Mouse (Mus musculus) MEL (cell line): Measurements from ENCODE around the gene Ccdc162. TPM values are rescaled to one million over a fixed set of nuclear protein-coding genes. Genes with fewer than 3 reads are reported as not detected.

Experiments
- DNase-seq: peaks from one replicate; pipeline ENCODE4 v3.0.0; 2011; ENCODE audit warnings: low read depth, low spot score
- H3K27ac ChIP-seq: 2 replicates; pipeline ENCODE4 v1.5.1; 2012; ENCODE audit warnings: low read depth, mild to moderate bottlenecking, control low read depth, low read length, moderate library complexity; ENCODE audit not compliant: control insufficient read depth
- H3K27me3 ChIP-seq, 2 experiments: fragments of 150-350 bp in 1 of 2; sonication (generic) in 1 of 2; 2 replicates each; pipeline ENCODE4 v1.6.1; 2012; ENCODE audit warnings: low read length in 2 of 2, mild to moderate bottlenecking in 2 of 2, improper control_type of control experiment in 1 of 2, moderate library complexity in 1 of 2; ENCODE audit not compliant: insufficient read depth in 2 of 2, control insufficient read depth in 1 of 2
- H3K36me3 ChIP-seq, 2 experiments: 2 replicates each; pipeline ENCODE4 v1.6.1; 2012 to 2014; ENCODE audit warnings: low read length in 2 of 2, improper control_type of control experiment in 1 of 2, inconsistent platforms in 1 of 2, mild to moderate bottlenecking in 1 of 2; ENCODE audit not compliant: insufficient read depth in 2 of 2, control insufficient read depth in 1 of 2
- H3K4me1 ChIP-seq, 2 experiments: fragments of 150-350 bp in 1 of 2; sonication (generic) in 1 of 2; 2 replicates each; pipeline ENCODE4 v1.6.1; 2012; ENCODE audit warnings: low read length in 2 of 2, improper control_type of control experiment in 1 of 2, mild to moderate bottlenecking in 1 of 2; ENCODE audit not compliant: insufficient read depth in 2 of 2, control insufficient read depth in 1 of 2
- H3K4me3 ChIP-seq, 2 experiments: fragments of 150-350 bp in 1 of 2; sonication (generic) in 1 of 2; 2 replicates each; pipeline ENCODE4 v1.5.1; 2012; ENCODE audit warnings: low read depth in 2 of 2, low read length in 2 of 2, mild to moderate bottlenecking in 2 of 2, moderate library complexity in 2 of 2, control low read depth in 1 of 2, improper control_type of control experiment in 1 of 2; ENCODE audit not compliant: control insufficient read depth in 1 of 2, insufficient read depth in 1 of 2
- H3K79me2 ChIP-seq: 2 replicates; pipeline ENCODE4 v1.6.1; 2012; ENCODE audit warnings: mild to moderate bottlenecking, low read length, moderate library complexity; ENCODE audit not compliant: control insufficient read depth, poor library complexity, insufficient read depth
- H3K9ac ChIP-seq: 2 replicates; pipeline ENCODE4 v1.6.1; 2012; ENCODE audit warnings: low read depth, mild to moderate bottlenecking, control low read depth, low read length, moderate library complexity; ENCODE audit not compliant: control insufficient read depth, poor library complexity, severe bottlenecking
- H3K9me3 ChIP-seq: fragments of 150-350 bp; sonication (generic); replicated peaks from 2 replicates; pipeline ENCODE4 v1.6.1; 2012; ENCODE audit warnings: mild to moderate bottlenecking, low read length, improper control_type of control experiment, moderate library complexity; ENCODE audit not compliant: insufficient read depth
- CHD1 ChIP-seq: IDR thresholded peaks from 2 replicates; pipeline ENCODE4 v1.6.1; 2012; ENCODE audit warnings: low read depth, mild to moderate bottlenecking, inconsistent platforms, low read length, improper control_type of control experiment
- CHD2 ChIP-seq: IDR thresholded peaks from 2 replicates; pipeline ENCODE4 v1.6.1; 2011; ENCODE audit warnings: low read length, improper control_type of control experiment
- CTCF ChIP-seq, 3 experiments: IDR thresholded peaks in 2 of 3; conservative IDR thresholded peaks in 1 of 3; 2 replicates each; pipeline ENCODE4 v1.5.1; 2011 to 2012; ENCODE audit warnings: low read length in 3 of 3, low read depth in 2 of 3, mild to moderate bottlenecking in 2 of 3, improper control_type of control experiment in 1 of 3, inconsistent platforms in 1 of 3, mixed read lengths in 1 of 3, moderate library complexity in 1 of 3; ENCODE audit not compliant: control insufficient read depth in 1 of 3, insufficient read depth in 1 of 3, poor library complexity in 1 of 3, severe bottlenecking in 1 of 3
- E2F4 ChIP-seq: IDR thresholded peaks from 2 replicates; pipeline ENCODE4 v1.6.1; 2011; ENCODE audit warnings: low read depth, low read length, improper control_type of control experiment, borderline replicate concordance
- EP300 ChIP-seq, 2 experiments: IDR thresholded peaks; 2 replicates each; pipeline ENCODE4 v1.6.1; 2011; ENCODE audit warnings: improper control_type of control experiment in 2 of 2, low read length in 2 of 2, low read depth in 1 of 2, mild to moderate bottlenecking in 1 of 2
- ETS1 ChIP-seq: IDR thresholded peaks from 2 replicates; pipeline ENCODE4 v1.6.1; 2012; ENCODE audit warnings: low read depth, mild to moderate bottlenecking, inconsistent platforms, low read length, improper control_type of control experiment, moderate library complexity
- JUND ChIP-seq: IDR thresholded peaks from 2 replicates; pipeline ENCODE4 v1.6.1; 2011; ENCODE audit warnings: low read depth, mild to moderate bottlenecking, improper control_type of control experiment, low read length
- KAT2A ChIP-seq: conservative IDR thresholded peaks from 2 replicates; pipeline ENCODE4 v1.6.1; 2012; ENCODE audit warnings: low read depth, low read length, improper control_type of control experiment, inconsistent platforms
- MAFK ChIP-seq: IDR thresholded peaks from 2 replicates; pipeline ENCODE4 v1.6.1; 2011; ENCODE audit warnings: low read depth, mild to moderate bottlenecking, low read length, improper control_type of control experiment, borderline replicate concordance
- MAX ChIP-seq: IDR thresholded peaks from 2 replicates; pipeline ENCODE4 v1.6.1; 2011; ENCODE audit warnings: low read length, improper control_type of control experiment
- MAZ ChIP-seq: IDR thresholded peaks from 2 replicates; pipeline ENCODE4 v1.6.1; 2012; ENCODE audit warnings: low read depth, mild to moderate bottlenecking, inconsistent platforms, low read length, improper control_type of control experiment
- MEF2A ChIP-seq: IDR thresholded peaks from 2 replicates; pipeline ENCODE4 v1.6.1; 2014; ENCODE audit warnings: low read depth, mild to moderate bottlenecking, inconsistent platforms, low read length, improper control_type of control experiment; ENCODE audit not compliant: poor library complexity, insufficient replicate concordance, severe bottlenecking; ENCODE audit errors: extremely low read depth
- MXI1 ChIP-seq: IDR thresholded peaks from 2 replicates; pipeline ENCODE4 v1.6.1; 2011; ENCODE audit warnings: mild to moderate bottlenecking, low read depth, low read length, improper control_type of control experiment
- MYC ChIP-seq: IDR thresholded peaks from 2 replicates; pipeline ENCODE4 v1.6.1; 2011; ENCODE audit warnings: low read depth, mild to moderate bottlenecking, low read length, improper control_type of control experiment, moderate library complexity
- NELFE ChIP-seq: IDR thresholded peaks from 2 replicates; pipeline ENCODE4 v1.6.1; 2011; ENCODE audit warnings: low read depth, low read length, improper control_type of control experiment
- POLR2AphosphoS2 ChIP-seq: IDR thresholded peaks from 2 replicates; pipeline ENCODE4 v1.6.1; 2011; ENCODE audit warnings: low read length, improper control_type of control experiment
- RAD21 ChIP-seq: IDR thresholded peaks from 2 replicates; pipeline ENCODE4 v1.6.1; 2011; ENCODE audit warnings: mild to moderate bottlenecking, low read depth, low read length, improper control_type of control experiment
- RCOR1 ChIP-seq: IDR thresholded peaks from 2 replicates; pipeline ENCODE4 v1.6.1; 2012; ENCODE audit warnings: low read depth, mild to moderate bottlenecking, inconsistent platforms, low read length, improper control_type of control experiment
- SMC3 ChIP-seq: IDR thresholded peaks from 2 replicates; pipeline ENCODE4 v1.6.1; 2011; ENCODE audit warnings: low read depth, low read length, improper control_type of control experiment
- TAL1 ChIP-seq: IDR thresholded peaks from 2 replicates; pipeline ENCODE4 v1.6.1; 2012; ENCODE audit warnings: mild to moderate bottlenecking, inconsistent platforms, low read length, moderate library complexity, mixed read lengths
- TBP ChIP-seq: IDR thresholded peaks from 2 replicates; pipeline ENCODE4 v1.8.0; 2011; ENCODE audit warnings: low read depth, low read length, improper control_type of control experiment
- TCF12 ChIP-seq: IDR thresholded peaks from 2 replicates; pipeline ENCODE4 v1.6.1; 2014; ENCODE audit warnings: low read depth, mild to moderate bottlenecking, inconsistent platforms, low read length, improper control_type of control experiment, moderate library complexity
- UBTF ChIP-seq: IDR thresholded peaks from 2 replicates; pipeline ENCODE4 v1.6.1; 2012; ENCODE audit warnings: low read depth, mild to moderate bottlenecking, inconsistent platforms, low read length, improper control_type of control experiment, moderate library complexity, borderline replicate concordance; ENCODE audit not compliant: insufficient read depth
- USF1 ChIP-seq: IDR thresholded peaks from 2 replicates; pipeline ENCODE4 v1.6.1; 2014; ENCODE audit warnings: low read depth, mild to moderate bottlenecking, inconsistent platforms, low read length, improper control_type of control experiment, moderate library complexity
- USF2 ChIP-seq, 2 experiments: IDR thresholded peaks; 2 replicates each; pipeline ENCODE4 v1.6.1; 2011 to 2012; ENCODE audit warnings: improper control_type of control experiment in 2 of 2, low read length in 2 of 2, borderline replicate concordance in 1 of 2, inconsistent platforms in 1 of 2, low read depth in 1 of 2, mild to moderate bottlenecking in 1 of 2; ENCODE audit not compliant: insufficient read depth in 1 of 2
- ZC3H11A ChIP-seq: IDR thresholded peaks from 2 replicates; pipeline ENCODE4 v1.6.1; 2012; ENCODE audit warnings: low read depth, mild to moderate bottlenecking, inconsistent platforms, low read length, improper control_type of control experiment
- ZKSCAN1 ChIP-seq: IDR thresholded peaks from 2 replicates; pipeline ENCODE4 v1.6.1; 2012; ENCODE audit warnings: low read depth, mild to moderate bottlenecking, inconsistent platforms, low read length, improper control_type of control experiment, moderate library complexity
- ZMIZ1 ChIP-seq: IDR thresholded peaks from 2 replicates; pipeline ENCODE4 v1.6.1; 2012; ENCODE audit warnings: low read depth, mild to moderate bottlenecking, inconsistent platforms, low read length, improper control_type of control experiment, moderate library complexity
- polyA plus RNA-seq, 2 experiments: library from polyadenylated mRNA; stranded (reverse) in 1 of 2; unstranded in 1 of 2; fragments of >175 nt in 1 of 2; fragments of >200 nt in 1 of 2; gene quantifications; 2 replicates each; pipeline versions ENCODE4 v1.2.1 to v1.2.4; 2012; ENCODE audit warnings: low replicate concordance in 2 of 2, low read depth in 1 of 2; ENCODE audit not compliant: insufficient read length in 2 of 2, insufficient read depth in 1 of 2, missing spikeins in 1 of 2
- total RNA-seq: library from RNA; depleted of rRNA; stranded (reverse); fragments of 300-350 nt; gene quantifications from 2 replicates; pipeline ENCODE4 v1.2.3, GENCODE M21; 2012

The Ccdc162 gene
- total and polyA plus RNA-seq, 3 experiments: 0.06 TPM; not detected in 2

- H3K4me3 ChIP-seq: no peak overlapping the region
- no peaks in the 10 kb centered on the region; a peak in 1 of 4 replicates for H3K36me3 ChIP-seq
- DNase-seq: peak; percentile 21
- no peaks in the 10 kb centered on the region for H3K4me1 ChIP-seq
- H3K27me3 ChIP-seq: no peaks in the 10 kb centered on the region; a peak in 1 of 4 replicates
- no peaks in the 10 kb centered on the region for H3K9me3 ChIP-seq
- no peak overlapping the region for H3K27ac ChIP-seq
- TF ChIP-seq MAX: no peak
- no peak for TF ChIP-seq E2F4
- no peak for TF ChIP-seq ZKSCAN1
- no peak for TF ChIP-seq MAZ
- TF ChIP-seq ZMIZ1: no peak
- TF ChIP-seq MAFK: no peak
- 0 out of 2 replicates have a peak, but pooled peaks have one; percentile 2 for TF ChIP-seq ZC3H11A
- TF ChIP-seq CHD1: no peak
- no peak for TF ChIP-seq ETS1
- TF ChIP-seq RCOR1: no peak
- TF ChIP-seq POLR2AphosphoS2: no peak
- no peak for TF ChIP-seq MXI1
- TF ChIP-seq NELFE: no peak
- TF ChIP-seq TAL1: no peak
- peak; percentile 16 for TF ChIP-seq RAD21
- no peak for TF ChIP-seq TCF12
- peak; percentile 14 to 52 (median 50); a peak in 3 of 6 replicates for TF ChIP-seq CTCF (IDR thresholded peaks at IDR 0.05 in 2 of 3, conservative IDR thresholded peaks at IDR 0.05 in 1 of 3; ENCODE audit: control insufficient read depth in 1 of 3, insufficient read depth in 1 of 3, low read depth in 2 of 3, low read length in 3 of 3, poor library complexity in 1 of 3, severe bottlenecking in 1 of 3)
- TF ChIP-seq UBTF: no peak
- TF ChIP-seq TBP: no peak
- no peak for TF ChIP-seq MYC
- TF ChIP-seq SMC3: peak; percentile 56
- H3K9ac ChIP-seq: no peak overlapping the region
- no peaks in the 10 kb centered on the region for H3K79me2 ChIP-seq
These were observed 37.6 kb downstream of the Ccdc162 start for GRCm38 (mm10) chr10:41678746-41679360.

DNA sequence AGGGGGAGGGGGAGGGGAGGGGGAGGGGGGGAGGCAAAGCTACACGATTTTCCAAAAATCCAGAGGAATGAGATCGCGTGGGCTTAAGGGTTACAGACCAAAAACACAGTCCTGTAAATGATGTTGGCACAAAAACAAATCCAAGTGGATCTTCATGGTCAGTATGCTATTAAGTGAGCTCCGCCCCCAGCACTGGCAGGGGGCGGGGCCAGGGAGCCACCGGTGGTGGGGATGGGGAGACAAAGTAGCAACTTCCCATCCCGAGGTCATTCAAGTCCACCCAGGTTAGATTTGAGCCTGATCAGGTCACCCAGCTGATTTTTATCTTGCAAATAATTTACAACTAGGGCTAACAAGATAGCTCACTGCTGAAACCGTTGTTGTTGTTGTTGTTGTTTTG is 39.0 kb downstream of the Ccdc162 start:
- no peak overlapping the region for H3K9ac ChIP-seq

More for the DNA sequence above, 39.0 kb downstream of the Ccdc162 start:
- H3K4me1 ChIP-seq: no peaks in the 10 kb centered on the region
- H3K27me3 ChIP-seq: peaks cover 0 to 2% of the 10 kb centered on the region in 2 experiments; a peak in 3 of 4 replicates
- no peaks in the 10 kb centered on the region for H3K79me2 ChIP-seq
- no peak overlapping the region for H3K4me3 ChIP-seq
- H3K9me3 ChIP-seq: no peaks in the 10 kb centered on the region
- TF ChIP-seq JUND (no peak), KAT2A (no peak), USF2 (IDR thresholded peaks at IDR 0.05; ENCODE audit: borderline replicate concordance in 1 of 2, insufficient read depth in 1 of 2, low read depth in 1 of 2, low read length in 2 of 2) (no peak), RCOR1 (no peak), USF1 (no peak), EP300 (IDR thresholded peaks at IDR 0.05; ENCODE audit: low read depth in 1 of 2, low read length in 2 of 2) (no peak), MEF2A (no peak), CHD2 (no peak)
- no peaks in the 10 kb centered on the region for H3K36me3 ChIP-seq
- no peak for DNase-seq
- H3K27ac ChIP-seq: no peak overlapping the region
